Mouse (Mus musculus) midbrain, embryonic 10.5 days (tissue): ENCODE data around the gene Ndufs8. TPM values are rescaled to one million over a fixed set of nuclear protein-coding genes. Genes with fewer than 3 reads are reported as not detected.

Experiments
- DNase-seq: peaks from one replicate; pipeline ENCODE4 v3.0.0-alpha.2; 2017; ENCODE audit warnings: low spot score
- H3K27ac ChIP-seq: fragments of 300-500 bp; sonication (generic); replicated peaks from 2 replicates; pipeline ENCODE4 v1.5.1; 2016; ENCODE audit warnings: mild to moderate bottlenecking
- H3K27me3 ChIP-seq: fragments of 300-500 bp; sonication (generic); 2 replicates; pipeline ENCODE4 v1.6.1; 2016; ENCODE audit warnings: low read depth, mild to moderate bottlenecking; ENCODE audit not compliant: poor library complexity, severe bottlenecking
- H3K36me3 ChIP-seq: fragments of 300-500 bp; sonication (generic); 2 replicates; pipeline ENCODE4 v1.6.1; 2016; ENCODE audit warnings: mild to moderate bottlenecking, moderate library complexity
- H3K4me1 ChIP-seq: fragments of 300-500 bp; sonication (generic); 2 replicates; pipeline ENCODE4 v1.6.1; 2016
- H3K4me3 ChIP-seq: fragments of 300-500 bp; sonication (generic); 2 replicates; pipeline ENCODE4 v1.5.1; 2016; ENCODE audit warnings: mild to moderate bottlenecking, moderate library complexity
- H3K9me3 ChIP-seq: fragments of 300-500 bp; sonication (generic); replicated peaks from 2 replicates; pipeline ENCODE4 v1.6.1; 2016; ENCODE audit warnings: mild to moderate bottlenecking
- WGBS: fragments of 180-500 bp; shearing (Covaris S2); methylation state at CpG from one replicate; pipeline ENCODE4 v1.1.7; 2016; 5-methylcytosine and 5-hydroxymethylcytosine counted together
- polyA plus RNA-seq: library from polyadenylated mRNA; unstranded; fragments of >200 nt; fragmentation: Nextera tagmentation; extraction: Ambion mirVana; gene quantifications from 2 replicates; pipeline ENCODE4 v1.2.1, GENCODE M21; 2016

Gene Ndufs8
- polyA plus RNA-seq, 1 experiment from 2014 or later = 251 TPM

GRCm38 (mm10) chr19:3894294-3894693, 18.3 kb downstream of the Ndufs8 start:
- H3K4me1 ChIP-seq = peaks cover 23% of the 10 kb centered on the region
- 89% methylated on average over 2 of the region's 2 CpGs for WGBS
- H3K36me3 ChIP-seq = peaks cover 82% of the 10 kb centered on the region
- H3K9me3 ChIP-seq = no peaks in the 10 kb centered on the region
- no peak overlapping the region for H3K4me3 ChIP-seq
- DNase-seq = no peak
- no peaks in the 10 kb centered on the region for H3K27me3 ChIP-seq
- no peak overlapping the region for H3K27ac ChIP-seq

GRCm38 (mm10) chr19:3893545-3894116, 18.9 kb downstream of the Ndufs8 start:
- H3K9me3 ChIP-seq = no peaks in the 10 kb centered on the region
- no peak overlapping the region for H3K27ac ChIP-seq
- no peaks in the 10 kb centered on the region for H3K27me3 ChIP-seq
- no peak for DNase-seq
- no peak overlapping the region for H3K4me3 ChIP-seq
- WGBS = 98% methylated on average over 4 of the region's 4 CpGs
- peaks cover 23% of the 10 kb centered on the region for H3K4me1 ChIP-seq
- H3K36me3 ChIP-seq = peaks cover 89% of the 10 kb centered on the region

GRCm38 (mm10) chr19:3890181-3890580, 22.4 kb downstream of the Ndufs8 start:
- no peak for DNase-seq
- H3K36me3 ChIP-seq = peaks cover 94% of the 10 kb centered on the region
- H3K9me3 ChIP-seq = no peaks in the 10 kb centered on the region
- H3K27me3 ChIP-seq = no peaks in the 10 kb centered on the region
- WGBS = 90% methylated on average over 8 of the region's 8 CpGs
- H3K4me3 ChIP-seq = no peak overlapping the region
- peaks cover 9% of the 10 kb centered on the region for H3K4me1 ChIP-seq
- no peak overlapping the region for H3K27ac ChIP-seq

- DNase-seq = no peak
- Histone ChIP-seq H3K27ac (no peak overlapping the region), H3K27me3 (no peaks in the 10 kb centered on the region), H3K4me3 (no peak overlapping the region), H3K9me3 (no peaks in the 10 kb centered on the region), H3K4me1 (no peaks in the 10 kb centered on the region), H3K36me3 (peaks cover 94% of the 10 kb centered on the region)
- WGBS = 94% methylated on average over 5 of the region's 5 CpGs
Measured at GRCm38 (mm10) chr19:3889096-3889495, 23.5 kb downstream of the Ndufs8 start.

- WGBS = 86% methylated on average over 6 of the region's 6 CpGs
- H3K4me1 ChIP-seq = no peaks in the 10 kb centered on the region
- H3K9me3 ChIP-seq = no peaks in the 10 kb centered on the region
- H3K4me3 ChIP-seq = no peak overlapping the region
- no peak overlapping the region for H3K27ac ChIP-seq
- H3K27me3 ChIP-seq = no peaks in the 10 kb centered on the region
- H3K36me3 ChIP-seq = peaks cover 57% of the 10 kb centered on the region
- DNase-seq = no peak
Measured at GRCm38 (mm10) chr19:3884325-3884990, 28.1 kb downstream of the Ndufs8 start.

GRCm38 (mm10) chr19:3882214-3882613, 30.4 kb downstream of the Ndufs8 start:
- WGBS = 86% methylated on average over 4 of the region's 4 CpGs
- Histone ChIP-seq H3K4me1 (no peaks in the 10 kb centered on the region), H3K4me3 (no peak overlapping the region), H3K27me3 (no peaks in the 10 kb centered on the region), H3K9me3 (no peaks in the 10 kb centered on the region), H3K36me3 (peaks cover 47% of the 10 kb centered on the region), H3K27ac (no peak overlapping the region)
- no peak for DNase-seq

GRCm38 (mm10) chr19:3880054-3880848, 32.3 kb downstream of the Ndufs8 start:
- Histone ChIP-seq H3K4me3 (no peak overlapping the region), H3K9me3 (no peaks in the 10 kb centered on the region), H3K27me3 (no peaks in the 10 kb centered on the region), H3K4me1 (no peaks in the 10 kb centered on the region), H3K27ac (no peak overlapping the region), H3K36me3 (peaks cover 38% of the 10 kb centered on the region)
- DNase-seq = no peak
- WGBS = 93% methylated on average over 6 of the region's 6 CpGs

GRCm38 (mm10) chr19:3875045-3875444, 37.5 kb downstream of the Ndufs8 start:
- Histone ChIP-seq H3K36me3 (peaks cover 18% of the 10 kb centered on the region), H3K4me3 (no peak overlapping the region), H3K9me3 (no peaks in the 10 kb centered on the region), H3K27me3 (no peaks in the 10 kb centered on the region), H3K27ac (no peak overlapping the region), H3K4me1 (no peaks in the 10 kb centered on the region)
- no peak for DNase-seq
- 92% methylated on average over 7 of the region's 7 CpGs for WGBS

GRCm38 (mm10) chr19:3872373-3872772, 40.2 kb downstream of the Ndufs8 start:
- Histone ChIP-seq H3K27ac (no peak overlapping the region), H3K4me1 (no peaks in the 10 kb centered on the region), H3K9me3 (no peaks in the 10 kb centered on the region), H3K4me3 (no peak overlapping the region), H3K27me3 (no peaks in the 10 kb centered on the region), H3K36me3 (peaks cover 13% of the 10 kb centered on the region)
- DNase-seq = no peak
- 93% methylated on average over 4 of the region's 4 CpGs for WGBS

GRCm38 (mm10) chr19:3871468-3871867, 41.1 kb downstream of the Ndufs8 start:
- Histone ChIP-seq H3K4me1 (no peaks in the 10 kb centered on the region), H3K27ac (no peak overlapping the region), H3K27me3 (no peaks in the 10 kb centered on the region), H3K36me3 (peaks cover 13% of the 10 kb centered on the region), H3K4me3 (no peak overlapping the region), H3K9me3 (no peaks in the 10 kb centered on the region)
- no peak for DNase-seq

- peaks cover 5% of the 10 kb centered on the region; the same call in 1 of the 2 replicates for H3K9me3 ChIP-seq
- H3K27ac ChIP-seq = no peak overlapping the region
- no peaks in the 10 kb centered on the region for H3K4me1 ChIP-seq
- peaks cover 37% of the 10 kb centered on the region for H3K36me3 ChIP-seq
- no peak for DNase-seq
- no peak overlapping the region for H3K4me3 ChIP-seq
- WGBS = 98% methylated on average over 1 of the region's 1 CpGs
- H3K27me3 ChIP-seq = no peaks in the 10 kb centered on the region
Measured at GRCm38 (mm10) chr19:3868290-3868689, 44.3 kb downstream of the Ndufs8 start.

- Histone ChIP-seq H3K9me3 (peaks cover 5% of the 10 kb centered on the region; the same call in 1 of the 2 replicates), H3K27me3 (no peaks in the 10 kb centered on the region), H3K4me3 (no peak overlapping the region), H3K27ac (no peak overlapping the region), H3K4me1 (no peaks in the 10 kb centered on the region), H3K36me3 (peaks cover 48% of the 10 kb centered on the region)
- WGBS = 82% methylated on average over 2 of the region's 2 CpGs
- DNase-seq = no peak
Measured at GRCm38 (mm10) chr19:3864960-3865359, 47.6 kb downstream of the Ndufs8 start.

- H3K27ac ChIP-seq = no peak overlapping the region
- peaks cover 5% of the 10 kb centered on the region; the same call in 1 of the 2 replicates for H3K9me3 ChIP-seq
- WGBS = 77% methylated on average over 2 of the region's 2 CpGs
- H3K36me3 ChIP-seq = peaks cover 49% of the 10 kb centered on the region
- no peaks in the 10 kb centered on the region for H3K27me3 ChIP-seq
- H3K4me3 ChIP-seq = no peak overlapping the region
- H3K4me1 ChIP-seq = no peaks in the 10 kb centered on the region
- no peak for DNase-seq
Measured at GRCm38 (mm10) chr19:3862713-3863112, 49.9 kb downstream of the Ndufs8 start.
